Mouse (Mus musculus): ENCODE measurements around the gene Scarb1. TPM values are rescaled to one million over a fixed set of nuclear protein-coding genes. Genes with fewer than 3 reads are reported as not detected.

The Scarb1 gene
- polyA plus RNA-seq, 2 experiments: 40.1 to 67.7 TPM

DNA sequence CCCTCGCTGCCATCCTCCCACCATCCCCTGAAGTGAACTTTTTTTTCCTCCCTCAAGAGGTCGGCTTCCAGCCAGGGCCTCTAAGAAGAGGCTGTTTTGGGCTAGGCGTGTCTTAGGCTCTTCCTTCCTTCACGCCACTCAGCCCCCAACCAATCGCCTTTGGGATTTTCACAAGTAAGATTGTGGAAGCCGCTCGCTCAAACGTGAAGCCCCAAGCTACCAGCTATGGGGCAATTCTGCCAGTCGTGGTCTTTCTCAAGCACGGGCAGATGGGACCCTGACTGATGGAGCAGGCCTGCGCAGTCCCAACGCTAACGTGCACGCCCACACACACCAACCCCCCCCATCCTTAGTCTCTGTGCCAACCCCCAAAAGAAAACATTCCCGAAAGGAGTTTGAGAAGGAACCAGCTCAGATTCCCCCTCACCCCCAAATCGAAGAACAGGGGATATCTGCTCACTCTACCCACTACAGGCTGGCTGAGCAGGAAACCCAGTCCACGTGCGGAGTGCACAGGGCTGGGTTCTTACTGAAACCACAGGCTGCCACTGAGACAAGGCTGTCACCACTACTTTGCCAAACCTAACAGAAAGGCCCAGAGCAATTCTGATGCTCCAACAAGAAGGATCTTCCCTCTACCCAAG is 1.7 kb downstream of the Scarb1 start:
- Histone ChIP-seq H3K36me3 (ENCODE audit: control insufficient read depth, insufficient read depth, low read length) (no peaks in the 10 kb centered on the region), H3K4me2 (replicated peaks; ENCODE audit: low read depth, low read length, severe bottlenecking) (peak overlapping the region; percentile 89), H3K9ac (ENCODE audit: low read depth, low read length, severe bottlenecking) (peak overlapping the region; percentile 69), H3K27me3 (ENCODE audit: control insufficient read depth, insufficient read depth, low read length) (no peaks in the 10 kb centered on the region; the same call in 1 of the 2 replicates), H3K4me3 (replicated peaks; ENCODE audit: low read length) (peak overlapping the region; percentile 78), H3K27ac (replicated peaks; ENCODE audit: low read depth, low read length) (no peak overlapping the region; the same call in 1 of the 2 replicates), H3K4me1 (ENCODE audit: control insufficient read depth, insufficient read depth, low read length) (peaks cover 20% of the 10 kb centered on the region), H3K9me3 (ENCODE audit: control insufficient read depth, low read length) (no peaks in the 10 kb centered on the region)
- DNase-seq (ENCODE audit: low spot score) (peak; percentile 81), ATAC-seq (ENCODE audit: low FRiP score, low read depth) (no peak)
- 10% methylated on average over 18 of the region's 18 CpGs for WGBS
- no peak for TF ChIP-seq POLR2A (IDR thresholded peaks at IDR 0.05; ENCODE audit: borderline replicate concordance, extremely low read depth, insufficient read depth, insufficient read length)

DNA sequence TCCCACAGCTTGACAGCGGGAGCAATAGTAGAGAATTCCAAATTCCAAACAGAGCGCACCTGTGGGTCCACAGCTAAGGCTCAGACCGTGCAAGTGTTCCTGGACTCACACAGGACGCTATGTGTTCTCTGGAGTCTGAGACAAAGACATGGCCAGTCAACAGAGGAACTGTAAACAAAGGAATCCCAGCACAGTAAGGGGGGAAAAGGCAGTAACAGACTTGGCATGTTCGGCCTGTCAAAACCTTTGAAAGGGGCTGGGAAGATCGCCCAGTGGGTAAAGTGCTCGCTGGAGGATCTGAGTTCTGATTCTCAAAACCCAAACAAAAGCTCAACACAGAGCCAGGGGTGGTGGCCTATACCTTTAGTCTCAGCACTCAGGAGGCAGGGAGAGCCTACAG is 3.4 kb downstream of the Scarb1 start:
- Histone ChIP-seq H3K27me3 (ENCODE audit: control insufficient read depth, insufficient read depth, low read length) (no peaks in the 10 kb centered on the region; the same call in 1 of the 2 replicates), H3K36me3 (ENCODE audit: control insufficient read depth, insufficient read depth, low read length) (no peaks in the 10 kb centered on the region), H3K4me3 (replicated peaks; ENCODE audit: low read length) (no peak overlapping the region), H3K4me2 (replicated peaks; ENCODE audit: low read depth, low read length, severe bottlenecking) (no peak overlapping the region), H3K27ac (replicated peaks; ENCODE audit: low read depth, low read length) (no peak overlapping the region), H3K4me1 (ENCODE audit: control insufficient read depth, insufficient read depth, low read length) (peaks cover 20% of the 10 kb centered on the region), H3K9me3 (ENCODE audit: control insufficient read depth, low read length) (no peaks in the 10 kb centered on the region), H3K9ac (ENCODE audit: low read depth, low read length, severe bottlenecking) (no peak overlapping the region)
- no peak for TF ChIP-seq POLR2A (IDR thresholded peaks at IDR 0.05; ENCODE audit: borderline replicate concordance, extremely low read depth, insufficient read depth, insufficient read length)
- WGBS: 82% methylated on average over 7 of the region's 7 CpGs
- DNase-seq (ENCODE audit: low spot score): no peak
- ATAC-seq (ENCODE audit: low FRiP score, low read depth): no peak

DNA sequence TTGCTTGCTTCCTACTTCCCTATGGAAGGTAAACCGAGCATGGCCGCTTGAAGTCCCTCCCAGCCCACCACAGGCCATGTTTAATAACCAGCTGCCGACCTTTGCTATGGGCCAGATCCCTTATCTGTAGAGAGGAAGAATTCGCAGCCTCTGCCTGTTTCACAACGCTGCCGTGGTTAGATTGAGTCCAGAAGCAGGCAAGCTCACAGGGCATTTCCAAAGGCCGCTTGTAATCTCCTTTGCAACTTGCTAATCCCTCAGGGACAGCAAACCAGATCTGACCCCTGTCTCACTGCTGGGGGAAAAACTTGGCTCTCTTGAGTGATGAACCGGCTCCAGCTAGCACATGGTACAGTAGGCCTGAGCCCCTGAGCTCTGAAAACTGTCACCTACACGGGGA is 3.9 kb downstream of the Scarb1 start:
- DNase-seq (ENCODE audit: low spot score): no peak
- WGBS: 44% methylated on average over 9 of the region's 9 CpGs
- Histone ChIP-seq H3K4me1 (ENCODE audit: control insufficient read depth, insufficient read depth, low read length) (peaks cover 20% of the 10 kb centered on the region), H3K9me3 (ENCODE audit: control insufficient read depth, low read length) (no peaks in the 10 kb centered on the region), H3K36me3 (ENCODE audit: control insufficient read depth, insufficient read depth, low read length) (no peaks in the 10 kb centered on the region), H3K27ac (replicated peaks; ENCODE audit: low read depth, low read length) (no peak overlapping the region), H3K4me3 (replicated peaks; ENCODE audit: low read length) (no peak overlapping the region), H3K4me2 (replicated peaks; ENCODE audit: low read depth, low read length, severe bottlenecking) (0 out of 2 replicates have a peak overlapping the region, but pooled peaks have one; percentile 10), H3K9ac (ENCODE audit: low read depth, low read length, severe bottlenecking) (no peak overlapping the region), H3K27me3 (ENCODE audit: control insufficient read depth, insufficient read depth, low read length) (no peaks in the 10 kb centered on the region; the same call in 1 of the 2 replicates)
- no peak for TF ChIP-seq POLR2A (IDR thresholded peaks at IDR 0.05; ENCODE audit: borderline replicate concordance, extremely low read depth, insufficient read depth, insufficient read length)
- ATAC-seq (ENCODE audit: low FRiP score, low read depth): no peak

- Histone ChIP-seq H3K9ac (ENCODE audit: low read depth, low read length, severe bottlenecking) (no peak overlapping the region), H3K4me3 (replicated peaks; ENCODE audit: low read length) (no peak overlapping the region), H3K4me2 (replicated peaks; ENCODE audit: low read depth, low read length, severe bottlenecking) (no peak overlapping the region), H3K27ac (replicated peaks; ENCODE audit: low read depth, low read length) (no peak overlapping the region), H3K4me1 (ENCODE audit: control insufficient read depth, insufficient read depth, low read length) (no peaks in the 10 kb centered on the region; the same call in 1 of the 2 replicates), H3K36me3 (ENCODE audit: control insufficient read depth, insufficient read depth, low read length) (no peaks in the 10 kb centered on the region), H3K27me3 (ENCODE audit: control insufficient read depth, insufficient read depth, low read length) (no peaks in the 10 kb centered on the region), H3K9me3 (ENCODE audit: control insufficient read depth, low read length) (no peaks in the 10 kb centered on the region)
- 80% methylated on average over 6 of the region's 6 CpGs for WGBS
- no peak for DNase-seq (ENCODE audit: low spot score)
- ATAC-seq (ENCODE audit: low FRiP score, low read depth): no peak
- TF ChIP-seq POLR2A (IDR thresholded peaks at IDR 0.05; ENCODE audit: borderline replicate concordance, extremely low read depth, insufficient read depth, insufficient read length): no peak
These were observed 7.9 kb downstream of the Scarb1 start for GRCm38 (mm10) chr5:125333009-125333408.

DNA sequence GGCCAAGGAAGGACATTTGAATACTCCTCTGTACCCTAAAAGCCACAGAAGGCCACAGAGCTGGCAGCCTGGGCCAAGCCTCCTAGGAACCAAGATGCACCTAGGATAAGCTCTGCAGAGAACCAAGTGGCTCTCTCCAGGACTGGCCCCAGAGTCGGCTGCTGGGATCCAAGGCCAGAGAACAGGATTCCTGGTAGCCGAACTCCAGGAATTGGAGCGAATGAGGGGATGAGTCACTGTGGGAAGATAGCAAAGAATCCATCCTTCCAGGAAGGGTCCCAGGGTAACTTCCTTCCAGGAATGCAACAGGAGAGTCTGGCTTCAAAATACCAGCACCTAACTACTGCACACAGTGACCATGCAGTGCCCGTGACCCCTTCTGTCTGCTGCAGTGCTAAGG is 8.6 kb downstream of the Scarb1 start:
- DNase-seq (ENCODE audit: low spot score): no peak
- Histone ChIP-seq H3K36me3 (ENCODE audit: control insufficient read depth, insufficient read depth, low read length) (no peaks in the 10 kb centered on the region), H3K4me2 (replicated peaks; ENCODE audit: low read depth, low read length, severe bottlenecking) (no peak overlapping the region), H3K27me3 (ENCODE audit: control insufficient read depth, insufficient read depth, low read length) (no peaks in the 10 kb centered on the region), H3K4me3 (replicated peaks; ENCODE audit: low read length) (no peak overlapping the region), H3K9ac (ENCODE audit: low read depth, low read length, severe bottlenecking) (no peak overlapping the region), H3K27ac (replicated peaks; ENCODE audit: low read depth, low read length) (no peak overlapping the region), H3K9me3 (ENCODE audit: control insufficient read depth, low read length) (no peaks in the 10 kb centered on the region), H3K4me1 (ENCODE audit: control insufficient read depth, insufficient read depth, low read length) (no peaks in the 10 kb centered on the region; the same call in 1 of the 2 replicates)
- no peak for ATAC-seq (ENCODE audit: low FRiP score, low read depth)
- TF ChIP-seq POLR2A (IDR thresholded peaks at IDR 0.05; ENCODE audit: borderline replicate concordance, extremely low read depth, insufficient read depth, insufficient read length): no peak
- 86% methylated on average over 4 of the region's 4 CpGs for WGBS

All from limb, embryonic 14.5 days (tissue).